Comparison of ENCODE assay signal across 27 mouse cellular contexts in genomic region chr2:116000514-116000913, GRCm38 (mm10).
DNase-seq lines count a peak whose midpoint lies in the region; ATAC-seq and TF ChIP-seq lines count a peak whose summit lies in the region.
"Had no signal": no experiment of that assay in that cellular context is flagged by ENCODE, and none has a peak within 500 bp of the region (broad histone marks: within the 10 kb centered on the region; RNA-seq: fewer than 3 reads in every experiment).

No protein-coding gene starts in this region.

- no peak overlapping the region for H3K27ac ChIP-seq in forebrain, embryonic 14.5 days (ENCODE audit: low read depth, low read length)
- no peak overlapping the region for H3K27ac ChIP-seq in forebrain, embryonic 10.5 days
- H3K27ac ChIP-seq in kidney, postnatal 0 days, result no peak overlapping the region
- H3K27ac ChIP-seq in kidney, adult 2 months (ENCODE audit: insufficient read depth, low read depth, low read length), result no peak overlapping the region
- H3K27ac ChIP-seq in neural tube, embryonic 11.5 days (ENCODE audit: low read depth, low read length), result no peak overlapping the region
- no peak overlapping the region for H3K27ac ChIP-seq in neural tube, embryonic 15.5 days (replicated peaks)
- no peak overlapping the region for H3K27ac ChIP-seq in midbrain, postnatal 0 days (ENCODE audit: low read depth, low read length)
- H3K27ac ChIP-seq: gastrocnemius, adult 2 months; intestine, embryonic 15.5 days; limb, embryonic 13.5 days; macrophage; neural tube, embryonic 12.5 days had no signal

- peaks cover 50% of the 10 kb centered on the region for H3K4me1 ChIP-seq in forebrain, embryonic 14.5 days (ENCODE audit: control insufficient read depth, insufficient read depth, low read length)
- peaks cover 78% of the 10 kb centered on the region for H3K4me1 ChIP-seq in forebrain, embryonic 10.5 days
- 0 out of 2 replicates have a peak, but pooled peaks cover 8% of the 10 kb centered on the region for H3K4me1 ChIP-seq in kidney, postnatal 0 days (replicated peaks; ENCODE audit: insufficient read depth, low read length)
- peaks cover 2% of the 10 kb centered on the region; the same call in 1 of the 2 replicates for H3K4me1 ChIP-seq in kidney, adult 2 months (ENCODE audit: control insufficient read depth, insufficient read depth, low read length)
- H3K4me1 ChIP-seq in neural tube, embryonic 11.5 days (ENCODE audit: control insufficient read depth, insufficient read depth, low read length), result peaks cover 31% of the 10 kb centered on the region
- H3K4me1 ChIP-seq in neural tube, embryonic 15.5 days, result peaks cover 30% of the 10 kb centered on the region
- H3K4me1 ChIP-seq in midbrain, postnatal 0 days (ENCODE audit: insufficient read depth, low read length), result no peaks in the 10 kb centered on the region

- H3K4me2 ChIP-seq in forebrain, embryonic 14.5 days (ENCODE audit: low read length), result no peak overlapping the region
- H3K4me2 ChIP-seq in kidney, postnatal 0 days (ENCODE audit: low read length), result no peak overlapping the region
- H3K4me2 ChIP-seq in neural tube, embryonic 11.5 days (ENCODE audit: low read depth), result no peak overlapping the region
- no peak overlapping the region for H3K4me2 ChIP-seq in neural tube, embryonic 15.5 days
- no peak overlapping the region for H3K4me2 ChIP-seq in midbrain, postnatal 0 days (ENCODE audit: low read depth, low read length, poor library complexity, severe bottlenecking)
- H3K4me2 ChIP-seq: heart, embryonic 11.5 days; intestine, embryonic 15.5 days; kidney, embryonic 15.5 days; limb, embryonic 13.5 days; liver, embryonic 11.5 days; neural tube, embryonic 12.5 days had no signal

- DNase-seq in forebrain, embryonic 14.5 days (ENCODE audit: low spot score), result no peak
- no peak for DNase-seq in forebrain, embryonic 10.5 days (ENCODE audit: extremely low spot score, low spot score)
- DNase-seq in kidney, postnatal 0 days (ENCODE audit: low spot score), result no peak
- DNase-seq in kidney, adult 2 months, result no peak
- no peak for DNase-seq in neural tube, embryonic 11.5 days (ENCODE audit: low spot score)
- DNase-seq in midbrain, postnatal 0 days (ENCODE audit: low spot score), result no peak
- DNase-seq in right cerebral cortex, postnatal 14 days, result no peak
- DNase-seq: adrenal gland, postnatal 10 days; cerebellum, adult 8-10 months; cerebellum, postnatal 36 days; gastrocnemius, adult 2 months; gastrocnemius, postnatal 36 days; heart, adult 18-20 months; heart, postnatal 4 days; kidney, postnatal 4 days; lung, postnatal 10 days; thymus, postnatal 4 days had no signal

- no peaks in the 10 kb centered on the region for H3K27me3 ChIP-seq in forebrain, embryonic 14.5 days (replicated peaks; ENCODE audit: control insufficient read depth, insufficient read depth, low read length)
- peaks cover 83% of the 10 kb centered on the region for H3K27me3 ChIP-seq in forebrain, embryonic 10.5 days (ENCODE audit: poor library complexity, severe bottlenecking)
- no peaks in the 10 kb centered on the region for H3K27me3 ChIP-seq in kidney, postnatal 0 days (ENCODE audit: insufficient read depth, low read length)
- H3K27me3 ChIP-seq in kidney, adult 2 months (replicated peaks; ENCODE audit: control insufficient read depth, insufficient read depth, low read length), result no peaks in the 10 kb centered on the region; the same call in 1 of the 2 replicates
- no peaks in the 10 kb centered on the region for H3K27me3 ChIP-seq in neural tube, embryonic 11.5 days (ENCODE audit: control insufficient read depth, insufficient read depth, low read length)
- H3K27me3 ChIP-seq in neural tube, embryonic 15.5 days (replicated peaks), result no peaks in the 10 kb centered on the region
- H3K27me3 ChIP-seq in midbrain, postnatal 0 days (ENCODE audit: insufficient read depth, low read length), result no peaks in the 10 kb centered on the region
- H3K27me3 ChIP-seq: intestine, embryonic 15.5 days; kidney, embryonic 15.5 days; neural tube, embryonic 12.5 days; Patski had no signal

- no peak for TF ChIP-seq POLR2A in kidney, adult 2 months (IDR thresholded peaks at IDR 0.05; ENCODE audit: low read depth, low read length)

- peak; percentile 11; the same call in 1 of the 2 replicates for ATAC-seq in forebrain, embryonic 14.5 days
- ATAC-seq in kidney, postnatal 0 days (replicated peaks; ENCODE audit: low FRiP score, low read depth), result 0 out of 2 replicates have a peak, but pooled peaks have one; percentile 69
- ATAC-seq in neural tube, embryonic 11.5 days (ENCODE audit: insufficient read depth, low FRiP score, low TSS enrichment), result peak; percentile 38; the same call in 1 of the 2 replicates
- ATAC-seq in neural tube, embryonic 15.5 days (ENCODE audit: low FRiP score), result no peak
- peak; percentile 9; the same call in 1 of the 2 replicates for ATAC-seq in midbrain, postnatal 0 days (ENCODE audit: low FRiP score)
- ATAC-seq: hindbrain, embryonic 16.5 days; intestine, embryonic 15.5 days; Patski had no signal

- no peak for TF ChIP-seq CTCF in kidney, postnatal 0 days (IDR thresholded peaks at IDR 0.05; ENCODE audit: low read depth)
- TF ChIP-seq CTCF in kidney, adult 2 months (conservative IDR thresholded peaks at IDR 0.05; ENCODE audit: insufficient read depth, insufficient read length, low read depth, low read length), result no peak
- no peak for TF ChIP-seq CTCF in midbrain, postnatal 0 days (IDR thresholded peaks at IDR 0.05)

- 13% methylated on average over 5 of the region's 5 CpGs for WGBS in forebrain, embryonic 14.5 days
- WGBS in forebrain, embryonic 10.5 days, result 81% methylated on average over 5 of the region's 5 CpGs
- 55% methylated on average over 5 of the region's 5 CpGs for WGBS in kidney, postnatal 0 days
- WGBS in kidney, adult 2 months, result 57% methylated on average over 5 of the region's 5 CpGs
- WGBS in neural tube, embryonic 11.5 days, result 75% methylated on average over 5 of the region's 5 CpGs
- whole genome bisulfite sequencing in neural tube, embryonic 15.5 days, result 46% methylated on average over 5 of the region's 5 CpGs
- 72% methylated on average over 5 of the region's 5 CpGs for WGBS in midbrain, postnatal 0 days

- no peak overlapping the region for H3K4me3 ChIP-seq in forebrain, embryonic 14.5 days (ENCODE audit: low read depth, low read length)
- no peak overlapping the region for H3K4me3 ChIP-seq in forebrain, embryonic 10.5 days
- no peak overlapping the region for H3K4me3 ChIP-seq in kidney, postnatal 0 days (replicated peaks; ENCODE audit: low read depth, low read length)
- no peak overlapping the region for H3K4me3 ChIP-seq in kidney, adult 2 months (ENCODE audit: insufficient read depth, low read depth, low read length)
- H3K4me3 ChIP-seq in neural tube, embryonic 11.5 days (ENCODE audit: low read depth, low read length), result no peak overlapping the region
- H3K4me3 ChIP-seq in neural tube, embryonic 15.5 days (replicated peaks), result no peak overlapping the region
- H3K4me3 ChIP-seq in midbrain, postnatal 0 days (ENCODE audit: low read depth, low read length), result no peak overlapping the region
- H3K4me3 ChIP-seq: gastrocnemius, adult 2 months; intestine, embryonic 15.5 days; kidney, embryonic 15.5 days; limb, embryonic 13.5 days; neural tube, embryonic 12.5 days had no signal

- no peak overlapping the region for H3K9ac ChIP-seq in forebrain, embryonic 14.5 days (ENCODE audit: low read length)
- H3K9ac ChIP-seq in kidney, postnatal 0 days (ENCODE audit: low read depth, low read length), result no peak overlapping the region
- H3K9ac ChIP-seq in neural tube, embryonic 11.5 days (ENCODE audit: low read length), result no peak overlapping the region
- H3K9ac ChIP-seq in neural tube, embryonic 15.5 days (replicated peaks), result no peak overlapping the region
- no peak overlapping the region for H3K9ac ChIP-seq in midbrain, postnatal 0 days (replicated peaks; ENCODE audit: low read length, poor library complexity, severe bottlenecking)
- H3K9ac ChIP-seq: intestine, embryonic 15.5 days; kidney, embryonic 15.5 days; limb, embryonic 13.5 days; neural tube, embryonic 12.5 days had no signal

- no peaks in the 10 kb centered on the region for H3K9me3 ChIP-seq in forebrain, embryonic 14.5 days (replicated peaks; ENCODE audit: control insufficient read depth, low read length)
- H3K9me3 ChIP-seq in forebrain, embryonic 10.5 days, result no peaks in the 10 kb centered on the region
- no peaks in the 10 kb centered on the region for H3K9me3 ChIP-seq in kidney, postnatal 0 days (replicated peaks; ENCODE audit: low read length)
- no peaks in the 10 kb centered on the region for H3K9me3 ChIP-seq in neural tube, embryonic 11.5 days (ENCODE audit: control insufficient read depth, low read length)
- no peaks in the 10 kb centered on the region for H3K9me3 ChIP-seq in neural tube, embryonic 15.5 days (replicated peaks)
- no peaks in the 10 kb centered on the region for H3K9me3 ChIP-seq in midbrain, postnatal 0 days (ENCODE audit: low read length)
- H3K9me3 ChIP-seq: intestine, embryonic 15.5 days; kidney, embryonic 15.5 days; limb, embryonic 13.5 days; neural tube, embryonic 12.5 days had no signal

- H3K36me3 ChIP-seq in forebrain, embryonic 14.5 days (ENCODE audit: control insufficient read depth, insufficient read depth, low read length), result peaks cover 19% of the 10 kb centered on the region
- H3K36me3 ChIP-seq in forebrain, embryonic 10.5 days (replicated peaks), result peaks cover 17% of the 10 kb centered on the region
- H3K36me3 ChIP-seq in kidney, postnatal 0 days (ENCODE audit: insufficient read depth, low read length), result 0 out of 2 replicates have a peak, but pooled peaks cover 14% of the 10 kb centered on the region
- H3K36me3 ChIP-seq in kidney, adult 2 months (ENCODE audit: control insufficient read depth, insufficient read depth, low read length), result no peaks in the 10 kb centered on the region; the same call in 1 of the 2 replicates
- H3K36me3 ChIP-seq in neural tube, embryonic 11.5 days (ENCODE audit: control insufficient read depth, insufficient read depth, low read length), result no peaks in the 10 kb centered on the region
- no peaks in the 10 kb centered on the region for H3K36me3 ChIP-seq in neural tube, embryonic 15.5 days
- H3K36me3 ChIP-seq in midbrain, postnatal 0 days (ENCODE audit: insufficient read depth, low read length), result no peaks in the 10 kb centered on the region
- H3K36me3 ChIP-seq: intestine, embryonic 15.5 days; limb, embryonic 13.5 days had no signal
